Mouse (Mus musculus) liver, embryonic 14.5 days (tissue): ENCODE measurements at regions not wholly inside any gene's neighbourhood (a gene's known extent, or its start where the extent isn't known, plus 50 kb on each side); places are given as distances from the start of the nearest gene placed in this dataset.

Experiments used
- ATAC-seq: fragments of 200-750 bp; cut with Nextera tagmentation; 2 replicates; pipeline ENCODE4 v1.8.0; 2017; ENCODE audit warnings: moderate number of reproducible peaks, mild to moderate bottlenecking, moderate library complexity; ENCODE audit not compliant: insufficient read depth
- DNase-seq, 3 experiments: peaks; one replicate each; pipeline ENCODE4 v3.0.0-alpha.2; 2012 to 2013; ENCODE audit warnings: low read depth in 3 of 3, low spot score in 3 of 3
- H3K27ac ChIP-seq: fragments of 300-500 bp; sonication (generic); 2 replicates; pipeline ENCODE4 v1.5.1; 2014; ENCODE audit warnings: moderate library complexity, mild to moderate bottlenecking, control low read depth, inconsistent platforms
- H3K27me3 ChIP-seq: fragments of 300-500 bp; sonication (generic); 2 replicates; pipeline ENCODE4 v1.6.1; 2014; ENCODE audit warnings: mild to moderate bottlenecking, low read length, moderate library complexity; ENCODE audit not compliant: control insufficient read depth, insufficient read depth
- H3K36me3 ChIP-seq: fragments of 300-500 bp; sonication (generic); replicated peaks from 2 replicates; pipeline ENCODE4 v1.6.1; 2014; ENCODE audit warnings: low read depth; ENCODE audit not compliant: control insufficient read depth, insufficient read depth
- H3K4me1 ChIP-seq, 2 experiments: fragments of 200-500 bp in 1 of 2; fragments of 300-500 bp in 1 of 2; sonication (generic) in 1 of 2; replicated peaks; 2 replicates each; pipeline ENCODE4 v1.6.1; 2012 to 2014; ENCODE audit warnings: antibody characterized with exemption in 1 of 2, inconsistent platforms in 1 of 2, low read length in 1 of 2; ENCODE audit not compliant: control insufficient read depth in 2 of 2, insufficient read depth in 2 of 2
- H3K4me2 ChIP-seq: fragments of 300-500 bp; sonication (generic); 2 replicates; pipeline ENCODE4 v1.6.1; 2014; ENCODE audit warnings: low read depth, mild to moderate bottlenecking, control low read depth, moderate library complexity
- H3K4me3 ChIP-seq, 2 experiments: fragments of 200-500 bp in 1 of 2; fragments of 300-500 bp in 1 of 2; sonication (generic) in 1 of 2; 2 replicates each; pipeline ENCODE4 v1.5.1; 2012 to 2014; ENCODE audit warnings: low read depth in 2 of 2, low read length in 2 of 2, mild to moderate bottlenecking in 2 of 2, control low read depth in 1 of 2, inconsistent platforms in 1 of 2, moderate library complexity in 1 of 2; ENCODE audit not compliant: insufficient read depth in 1 of 2
- H3K9ac ChIP-seq: fragments of 300-500 bp; sonication (generic); replicated peaks from 2 replicates; pipeline ENCODE4 v1.6.1; 2014; ENCODE audit warnings: mild to moderate bottlenecking, control low read depth, moderate library complexity
- H3K9me3 ChIP-seq: fragments of 300-500 bp; sonication (generic); 2 replicates; pipeline ENCODE4 v1.6.1; 2016; ENCODE audit warnings: low read length, mixed read lengths; ENCODE audit not compliant: control insufficient read depth
- CTCF ChIP-seq: IDR thresholded peaks from 2 replicates; pipeline ENCODE4 v1.5.1; 2016; ENCODE audit warnings: antibody characterized with exemption, low read depth, control low read depth
- EP300 ChIP-seq: IDR thresholded peaks from 2 replicates; pipeline ENCODE4 v1.6.1; 2016; ENCODE audit warnings: antibody characterized with exemption, low read depth
- WGBS: fragments of 180-500 bp; shearing (Covaris S2); extraction: QIAGEN DNeasy Blood & Tissue Kit; methylation state at CpG from one replicate; pipeline ENCODE4 v1.1.7; 2014; ENCODE audit not compliant: insufficient replicate concordance; 5-methylcytosine and 5-hydroxymethylcytosine counted together

DNA sequence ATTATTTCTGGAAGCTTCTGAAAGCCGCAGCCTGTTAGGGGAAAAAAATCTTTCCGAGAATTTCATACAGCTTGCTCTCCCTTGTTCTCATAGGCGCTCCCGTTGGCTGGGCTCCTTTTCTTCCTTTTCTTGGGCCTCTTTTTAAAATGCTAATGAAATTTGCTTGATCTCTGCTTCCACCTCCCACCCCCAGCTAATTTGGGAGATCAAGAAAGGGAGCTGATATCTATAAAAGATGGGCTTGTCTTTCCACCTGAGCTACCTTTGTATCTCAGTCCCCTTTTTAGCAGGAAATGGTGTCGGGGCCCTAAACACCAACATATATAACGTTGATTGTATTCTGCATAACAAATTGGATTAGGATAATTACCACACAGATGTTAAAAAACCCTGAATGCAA lies 128.5 kb upstream of the Tex13c2 start:
- Histone ChIP-seq H3K9ac (no peak overlapping the region), H3K27me3 (no peaks in the 10 kb centered on the region), H3K4me1 (no peaks in the 10 kb centered on the region), H3K4me3 (no peak overlapping the region), H3K27ac (no peak overlapping the region), H3K9me3 (no peaks in the 10 kb centered on the region), H3K36me3 (no peaks in the 10 kb centered on the region), H3K4me2 (no peak overlapping the region)
- TF ChIP-seq CTCF, result no peak
- TF ChIP-seq EP300, result no peak
- DNase-seq (no peak), ATAC-seq (no peak)
- WGBS, result 38% methylated on average over 6 of the region's 6 CpGs

- H3K4me3 ChIP-seq, result no peak overlapping the region
- DNase-seq (no peak), ATAC-seq (no peak)
- H3K27ac ChIP-seq, result no peak overlapping the region
- H3K9ac ChIP-seq, result no peak overlapping the region
- no peaks in the 10 kb centered on the region for H3K9me3 ChIP-seq
- H3K36me3 ChIP-seq, result no peaks in the 10 kb centered on the region
- H3K4me2 ChIP-seq, result no peak overlapping the region
- 42% methylated on average over 15 of the region's 15 CpGs for WGBS
- no peaks in the 10 kb centered on the region for H3K27me3 ChIP-seq
- no peak for TF ChIP-seq CTCF
- no peak for TF ChIP-seq EP300
- no peaks in the 10 kb centered on the region for H3K4me1 ChIP-seq
Observed at GRCm38 (mm10) chrX:42361400-42362028, 128.0 kb upstream of the Tex13c2 start.

DNA sequence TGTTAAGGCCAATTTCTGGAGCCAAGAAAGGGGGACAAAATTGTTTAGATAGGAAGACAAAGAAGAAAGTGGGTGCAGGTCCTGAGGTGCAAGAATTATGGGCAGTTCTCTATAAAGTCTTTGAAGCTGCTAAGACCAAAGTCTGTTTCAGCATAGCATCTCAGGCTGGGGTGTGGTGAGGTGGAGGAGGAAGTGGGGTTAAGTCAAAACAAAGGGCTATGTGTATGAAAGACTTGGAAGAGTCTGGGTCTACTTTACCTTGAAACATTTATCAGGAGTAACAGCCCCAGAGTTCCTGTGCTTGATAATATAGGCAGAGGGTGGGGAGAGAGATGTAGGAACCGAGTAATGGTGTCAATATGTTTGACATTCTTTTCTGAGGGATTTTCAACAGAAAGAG lies 125.4 kb upstream of the Tex13c2 start:
- Histone ChIP-seq H3K9me3 (no peaks in the 10 kb centered on the region), H3K27ac (no peak overlapping the region), H3K4me1 (no peaks in the 10 kb centered on the region), H3K9ac (no peak overlapping the region), H3K4me3 (no peak overlapping the region), H3K36me3 (no peaks in the 10 kb centered on the region), H3K27me3 (no peaks in the 10 kb centered on the region), H3K4me2 (no peak overlapping the region)
- no peak for ATAC-seq
- WGBS, result 26% methylated on average over 1 of the region's 1 CpGs
- DNase-seq, result no peak
- no peak for TF ChIP-seq CTCF
- no peak for TF ChIP-seq EP300

- H3K9ac ChIP-seq, result no peak overlapping the region
- no peak overlapping the region for H3K4me3 ChIP-seq
- DNase-seq (no peak), ATAC-seq (no peak)
- no peaks in the 10 kb centered on the region for H3K36me3 ChIP-seq
- H3K4me1 ChIP-seq, result no peaks in the 10 kb centered on the region
- H3K27ac ChIP-seq, result no peak overlapping the region
- H3K27me3 ChIP-seq, result no peaks in the 10 kb centered on the region
- H3K4me2 ChIP-seq, result no peak overlapping the region
- TF ChIP-seq EP300 (no peak), CTCF (no peak)
- no peaks in the 10 kb centered on the region for H3K9me3 ChIP-seq
- WGBS, result 52% methylated on average over 3 of the region's 3 CpGs
Observed at GRCm38 (mm10) chrX:42373794-42374398, 115.6 kb upstream of the Tex13c2 start.

- Histone ChIP-seq H3K36me3 (no peaks in the 10 kb centered on the region), H3K4me3 (no peak overlapping the region), H3K27ac (no peak overlapping the region), H3K9me3 (no peaks in the 10 kb centered on the region), H3K4me2 (0 out of 2 replicates have a peak overlapping the region, but pooled peaks have one; percentile 4), H3K27me3 (no peaks in the 10 kb centered on the region), H3K9ac (no peak overlapping the region), H3K4me1 (peaks cover 0 to 4% of the 10 kb centered on the region in 2 experiments; a peak in 2 of 4 replicates)
- ATAC-seq (peak; percentile 85), DNase-seq (peak; percentile 12 to 45 (median 28))
- TF ChIP-seq CTCF (no peak), EP300 (peak; percentile 53)
- 43% methylated on average over 3 of the region's 3 CpGs for WGBS
Observed at GRCm38 (mm10) chrX:42393836-42394556, 95.5 kb upstream of the Tex13c2 start.
